Mouse (Mus musculus) hindbrain, embryonic 13.5 days (tissue): Measurements from ENCODE around the gene Pi4k2a. TPM values are rescaled to one million over a fixed set of nuclear protein-coding genes. Genes with fewer than 3 reads are reported as not detected.

Experiments
- polyA plus RNA-seq: library from polyadenylated mRNA; unstranded; fragments of >200 nt; fragmentation: Nextera tagmentation; extraction: Ambion mirVana; gene quantifications from 2 replicates; pipeline ENCODE4 v1.2.1, GENCODE M21; 2015

Pi4k2a gene
- polyA plus RNA-seq, 1 experiment from 2014 or later: 27.9 TPM

Other genes starting within 250 kb of the Pi4k2a start
- gene Frat2, start 242.3 kb upstream of the Pi4k2a start, polyA plus RNA-seq: 8.4 and 10.4 TPM in 2 replicates
- 15.6 and 15.7 TPM in 2 replicates for gene Rrp12, start 194.3 kb upstream of the Pi4k2a start, polyA plus RNA-seq
- gene Pgam1, start 178.5 kb upstream of the Pi4k2a start, polyA plus RNA-seq: 465 and 466 TPM in 2 replicates
- gene Exosc1, start 157.0 kb upstream of the Pi4k2a start, polyA plus RNA-seq: 65.8 and 67.0 TPM in 2 replicates
- gene Zdhhc16, start 157.0 kb upstream of the Pi4k2a start, polyA plus RNA-seq: 78.8 and 80.7 TPM in 2 replicates
- gene Mms19, start 109.3 kb upstream of the Pi4k2a start, polyA plus RNA-seq: 36.5 and 39.7 TPM in 2 replicates
- gene Ubtd1, start 108.7 kb upstream of the Pi4k2a start, polyA plus RNA-seq: 10.8 and 11.4 TPM in 2 replicates
- 0.35 and 0.53 TPM in 2 replicates for gene Ankrd2, start 54.5 kb upstream of the Pi4k2a start, polyA plus RNA-seq
- 1.3 and 1.7 TPM in 2 replicates for gene Hoga1, start 44.9 kb upstream of the Pi4k2a start, polyA plus RNA-seq
- not detected in 2 replicates for gene 4933411K16Rik, start 38.2 kb upstream of the Pi4k2a start, polyA plus RNA-seq
- gene Morn4, start 4.1 kb upstream of the Pi4k2a start, polyA plus RNA-seq: 125 TPM in 2 replicates
- 6.4 and 8.6 TPM in 2 replicates for gene Avpi1, start 38.6 kb downstream of the Pi4k2a start, polyA plus RNA-seq
- gene Marveld1, start 56.9 kb downstream of the Pi4k2a start, polyA plus RNA-seq: 1.5 and 1.7 TPM in 2 replicates
- 55.3 and 58.7 TPM in 2 replicates for gene Zfyve27, start 73.5 kb downstream of the Pi4k2a start, polyA plus RNA-seq
- 4.4 and 4.6 TPM in 2 replicates for gene Sfrp5, start 111.8 kb downstream of the Pi4k2a start, polyA plus RNA-seq
- gene Golga7b, start 157.1 kb downstream of the Pi4k2a start, polyA plus RNA-seq: 38.8 and 40.0 TPM in 2 replicates